Comparison of ENCODE assay signal across 8 mouse cellular contexts in genomic region chr16:33023750-33024149, GRCm38 (mm10). TPM values are rescaled to one million over a fixed set of nuclear protein-coding genes. Genes with fewer than 3 reads are reported as not detected.
A peak's percentile ranks its signal among the peaks of the same experiment; 100 is the strongest.
DNase-seq lines count a peak whose midpoint lies in the region; ATAC-seq and TF ChIP-seq lines count a peak whose summit lies in the region.

No protein-coding gene starts in this region.

- no peaks in the 10 kb centered on the region for H3K36me3 ChIP-seq in hindbrain, embryonic 11.5 days (ENCODE audit: control insufficient read depth, insufficient read depth, low read length)
- no peaks in the 10 kb centered on the region for H3K36me3 ChIP-seq in hindbrain, embryonic 13.5 days
- no peaks in the 10 kb centered on the region for H3K36me3 ChIP-seq in intestine, embryonic 14.5 days (ENCODE audit: control insufficient read depth, insufficient read depth, low read length)
- no peaks in the 10 kb centered on the region for H3K36me3 ChIP-seq in midbrain, postnatal 0 days (ENCODE audit: insufficient read depth, low read length)

- no peaks in the 10 kb centered on the region for H3K4me1 ChIP-seq in hindbrain, embryonic 11.5 days (replicated peaks; ENCODE audit: control insufficient read depth, insufficient read depth, low read length)
- H3K4me1 ChIP-seq in hindbrain, embryonic 13.5 days (replicated peaks): no peaks in the 10 kb centered on the region
- H3K4me1 ChIP-seq in intestine, embryonic 14.5 days (replicated peaks; ENCODE audit: control insufficient read depth, insufficient read depth, low read length): no peaks in the 10 kb centered on the region
- H3K4me1 ChIP-seq in midbrain, postnatal 0 days (ENCODE audit: insufficient read depth, low read length): no peaks in the 10 kb centered on the region

- H3K9ac ChIP-seq in hindbrain, embryonic 11.5 days (ENCODE audit: low read depth, low read length): no peak overlapping the region
- H3K9ac ChIP-seq in hindbrain, embryonic 13.5 days: no peak overlapping the region
- no peak overlapping the region for H3K9ac ChIP-seq in intestine, embryonic 14.5 days (ENCODE audit: low read length)
- H3K9ac ChIP-seq in midbrain, postnatal 0 days (replicated peaks; ENCODE audit: low read length, poor library complexity, severe bottlenecking): no peak overlapping the region

- peak; percentile 90 for TF ChIP-seq CTCF in midbrain, postnatal 0 days (IDR thresholded peaks at IDR 0.05)

- H3K27ac ChIP-seq in hindbrain, embryonic 11.5 days (ENCODE audit: low read depth, low read length): no peak overlapping the region
- no peak overlapping the region for H3K27ac ChIP-seq in hindbrain, embryonic 13.5 days
- no peak overlapping the region for H3K27ac ChIP-seq in intestine, embryonic 14.5 days (ENCODE audit: low read depth)
- no peak overlapping the region for H3K27ac ChIP-seq in midbrain, postnatal 0 days (ENCODE audit: low read depth, low read length)

- peak; percentile 89 for DNase-seq in hindbrain, embryonic 11.5 days (ENCODE audit: low spot score)
- DNase-seq in cerebellum, postnatal 14 days: peak; percentile 67 to 81
- DNase-seq in frontal cortex, postnatal 25 days (ENCODE audit: low spot score in 2 of 2): peak; percentile 74 to 83
- DNase-seq in intestine, embryonic 14.5 days (ENCODE audit: low spot score): peak; percentile 93
- DNase-seq in left cerebral cortex, postnatal 10 days (ENCODE audit: extremely low spot score in 1 of 2, low spot score in 2 of 2): peak; percentile 76 to 85
- peak; percentile 71 for DNase-seq in midbrain, postnatal 0 days (ENCODE audit: low spot score)
- peak; percentile 79 to 94 for DNase-seq in spleen, postnatal 4 days (ENCODE audit: low spot score in 2 of 2)

- H3K4me2 ChIP-seq in hindbrain, embryonic 11.5 days (replicated peaks; ENCODE audit: low read depth, low read length): no peak overlapping the region
- no peak overlapping the region for H3K4me2 ChIP-seq in hindbrain, embryonic 13.5 days
- no peak overlapping the region for H3K4me2 ChIP-seq in intestine, embryonic 14.5 days (ENCODE audit: low read length)
- H3K4me2 ChIP-seq in midbrain, postnatal 0 days (ENCODE audit: low read depth, low read length, poor library complexity, severe bottlenecking): no peak overlapping the region

- intact Hi-C loops in left cerebral cortex, postnatal 10 days (cut with DNase I): no loop called here

- no peak overlapping the region for H3K4me3 ChIP-seq in hindbrain, embryonic 11.5 days (ENCODE audit: low read depth, low read length)
- H3K4me3 ChIP-seq in hindbrain, embryonic 13.5 days: no peak overlapping the region
- no peak overlapping the region for H3K4me3 ChIP-seq in intestine, embryonic 14.5 days (ENCODE audit: low read depth, low read length)
- no peak overlapping the region for H3K4me3 ChIP-seq in midbrain, postnatal 0 days (ENCODE audit: low read depth, low read length)

- H3K9me3 ChIP-seq in hindbrain, embryonic 11.5 days (ENCODE audit: control insufficient read depth, low read length): no peaks in the 10 kb centered on the region
- H3K9me3 ChIP-seq in hindbrain, embryonic 13.5 days: no peaks in the 10 kb centered on the region
- no peaks in the 10 kb centered on the region for H3K9me3 ChIP-seq in intestine, embryonic 14.5 days (ENCODE audit: control insufficient read depth, low read length)
- H3K9me3 ChIP-seq in midbrain, postnatal 0 days (ENCODE audit: low read length): no peaks in the 10 kb centered on the region

- no peaks in the 10 kb centered on the region for H3K27me3 ChIP-seq in hindbrain, embryonic 11.5 days (ENCODE audit: control insufficient read depth, insufficient read depth, low read length)
- H3K27me3 ChIP-seq in hindbrain, embryonic 13.5 days: no peaks in the 10 kb centered on the region
- no peaks in the 10 kb centered on the region for H3K27me3 ChIP-seq in intestine, embryonic 14.5 days (replicated peaks; ENCODE audit: control insufficient read depth, insufficient read depth, low read length)
- H3K27me3 ChIP-seq in midbrain, postnatal 0 days (ENCODE audit: insufficient read depth, low read length): no peaks in the 10 kb centered on the region

- no peak for ATAC-seq in hindbrain, embryonic 11.5 days (ENCODE audit: low FRiP score)
- ATAC-seq in hindbrain, embryonic 13.5 days (ENCODE audit: low FRiP score): no peak
- 0 out of 2 replicates have a peak, but pooled peaks have one; percentile 66 for ATAC-seq in intestine, embryonic 14.5 days (replicated peaks; ENCODE audit: low FRiP score, low TSS enrichment, low read depth)
- ATAC-seq in midbrain, postnatal 0 days (ENCODE audit: low FRiP score): 0 out of 2 replicates have a peak, but pooled peaks have one; percentile 31

- 5% methylated on average over 4 of the region's 4 CpGs for WGBS in hindbrain, embryonic 11.5 days
- 9% methylated on average over 4 of the region's 4 CpGs for WGBS in hindbrain, embryonic 13.5 days
- WGBS in intestine, embryonic 14.5 days: 5% methylated on average over 4 of the region's 4 CpGs
- WGBS in midbrain, postnatal 0 days: 2% methylated on average over 4 of the region's 4 CpGs

RNA-seq across cellular contexts. Expression of gene Iqcg, which starts 32.3 kb away (rescaled TPM):
- polyA plus RNA-seq in hindbrain, embryonic 11.5 days (2014; fragmentation: Nextera tagmentation; extraction: Ambion mirVana): 7.7 and 8.0 TPM in 2 replicates
- polyA plus RNA-seq in hindbrain, embryonic 13.5 days (2015; fragmentation: Nextera tagmentation; extraction: Ambion mirVana): 6.4 and 6.8 TPM in 2 replicates
- 1.2 and 2.8 TPM in 2 replicates for polyA plus RNA-seq in intestine, embryonic 14.5 days (2014; fragmentation: Nextera tagmentation; extraction: Ambion mirVana)
- 1 to 10 TPM; 6.0 to 9.7 TPM for total RNA-seq in left cerebral cortex, postnatal 10 days (2021)
- 2.5 and 8.3 TPM in 2 replicates for total RNA-seq in midbrain, postnatal 0 days (2014; rRNA removed)
- polyA plus RNA-seq in midbrain, postnatal 0 days (2015; fragmentation: Nextera tagmentation; extraction: Ambion mirVana): 4.7 and 5.1 TPM in 2 replicates

RNA-seq across cellular contexts. Expression of gene Rpl35a, which starts 32.5 kb away (rescaled TPM):
- polyA plus RNA-seq in hindbrain, embryonic 11.5 days (2014; fragmentation: Nextera tagmentation; extraction: Ambion mirVana): 774 and 789 TPM in 2 replicates
- polyA plus RNA-seq in hindbrain, embryonic 13.5 days (2015; fragmentation: Nextera tagmentation; extraction: Ambion mirVana): 566 and 585 TPM in 2 replicates
- polyA plus RNA-seq in intestine, embryonic 14.5 days (2014; fragmentation: Nextera tagmentation; extraction: Ambion mirVana): 1,142 and 1,206 TPM in 2 replicates
- total RNA-seq in left cerebral cortex, postnatal 10 days (2021): 100 to 1,000 TPM; 258 to 270 TPM
- total RNA-seq in midbrain, postnatal 0 days (2014; rRNA removed): 675 and 710 TPM in 2 replicates
- 425 and 447 TPM in 2 replicates for polyA plus RNA-seq in midbrain, postnatal 0 days (2015; fragmentation: Nextera tagmentation; extraction: Ambion mirVana)

RNA-seq across cellular contexts. Expression of gene Lmln, which starts 38.6 kb away (rescaled TPM):
- 3.1 and 4.6 TPM in 2 replicates for polyA plus RNA-seq in hindbrain, embryonic 11.5 days (2014; fragmentation: Nextera tagmentation; extraction: Ambion mirVana)
- polyA plus RNA-seq in hindbrain, embryonic 13.5 days (2015; fragmentation: Nextera tagmentation; extraction: Ambion mirVana): 3.3 and 4.4 TPM in 2 replicates
- 3.3 and 4.1 TPM in 2 replicates for polyA plus RNA-seq in intestine, embryonic 14.5 days (2014; fragmentation: Nextera tagmentation; extraction: Ambion mirVana)
- 10 to 100 TPM; 20.1 to 24.2 TPM for total RNA-seq in left cerebral cortex, postnatal 10 days (2021)
- total RNA-seq in midbrain, postnatal 0 days (2014; rRNA removed): 7.6 and 19.0 TPM in 2 replicates
- polyA plus RNA-seq in midbrain, postnatal 0 days (2015; fragmentation: Nextera tagmentation; extraction: Ambion mirVana): 1.4 and 2.4 TPM in 2 replicates

Comparison
In these comparisons a context has a peak if more than half of its experiments do, and no peak if none do; other contexts are left out.
1. ATAC-seq: peak in intestine, embryonic 14.5 days (single experiment) and midbrain, postnatal 0 days (single experiment); none in hindbrain, embryonic 11.5 days (single experiment) and hindbrain, embryonic 13.5 days (single experiment).
2. Peak in every context shown above with its lines, with median percentiles within 50 percentile points of each other: DNase-seq.